Mouse (Mus musculus) liver, postnatal 0 days (tissue): Measurements from ENCODE around the gene Gbe1.

Experiments used
- CTCF ChIP-seq: sonication (generic); IDR thresholded peaks from 2 replicates; pipeline ENCODE4 v1.5.1; 2016; ENCODE audit warnings: antibody characterized with exemption, low read depth
- EP300 ChIP-seq: IDR thresholded peaks from 2 replicates; pipeline ENCODE4 v1.6.1; 2016; ENCODE audit warnings: antibody characterized with exemption, low read depth, mild to moderate bottlenecking

- no peak for TF ChIP-seq CTCF
- TF ChIP-seq EP300 = no peak
Measured at GRCm38 (mm10) chr16:70351641-70352280, 38.0 kb downstream of the Gbe1 start.
